Mouse (Mus musculus): ENCODE data around the gene Tbc1d8. TPM values are rescaled to one million over a fixed set of nuclear protein-coding genes. Genes with fewer than 3 reads are reported as not detected.

Gene Tbc1d8
- total RNA-seq, 2 experiments from 2014 or later: 10.6 to 14.3 TPM

- TF ChIP-seq CTCF (conservative IDR thresholded peaks at IDR 0.05): no peak
- no peak for DNase-seq (ENCODE audit: low spot score in 2 of 2)
- Histone ChIP-seq H3K4me3 (no peak overlapping the region), H3K27ac (no peak overlapping the region)
These were observed 24.5 kb upstream of the Tbc1d8 start for GRCm38 (mm10) chr1:39502817-39503633.

GRCm38 (mm10) chr1:39499485-39499941 is 21.0 kb upstream of the Tbc1d8 start:
- Histone ChIP-seq H3K27ac (no peak overlapping the region), H3K4me3 (no peak overlapping the region)
- no peak for DNase-seq (ENCODE audit: low spot score in 2 of 2)
- TF ChIP-seq CTCF (conservative IDR thresholded peaks at IDR 0.05): no peak

DNA sequence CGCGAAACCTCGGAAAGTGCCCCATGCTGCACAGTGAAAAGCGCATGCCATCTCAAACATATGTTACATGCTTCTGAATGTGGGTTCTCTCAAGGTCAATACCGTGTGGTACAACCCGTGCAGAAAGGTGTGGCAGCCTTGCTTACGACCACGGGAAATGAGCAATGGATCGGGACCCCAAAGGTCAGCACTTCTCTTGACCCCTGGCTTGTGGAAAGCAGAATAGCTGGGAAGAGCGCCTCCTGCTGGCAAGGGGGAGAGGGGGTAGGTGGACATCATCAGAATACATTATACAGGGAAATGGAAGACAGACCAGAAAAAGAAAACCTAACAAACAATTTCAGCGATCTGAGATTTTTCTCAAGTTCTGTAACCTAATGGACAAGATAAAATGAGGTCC is 19.2 kb upstream of the Tbc1d8 start:
- peak; percentile 49 for TF ChIP-seq CTCF (conservative IDR thresholded peaks at IDR 0.05)
- Histone ChIP-seq H3K27ac (no peak overlapping the region), H3K4me3 (no peak overlapping the region)
- no peak for DNase-seq (ENCODE audit: low spot score in 2 of 2)

- Histone ChIP-seq H3K27ac (no peak overlapping the region), H3K4me3 (no peak overlapping the region)
- no peak for TF ChIP-seq CTCF (conservative IDR thresholded peaks at IDR 0.05)
- no peak for DNase-seq (ENCODE audit: low spot score in 2 of 2)
These were observed 18.4 kb upstream of the Tbc1d8 start for GRCm38 (mm10) chr1:39496995-39497394.

DNA sequence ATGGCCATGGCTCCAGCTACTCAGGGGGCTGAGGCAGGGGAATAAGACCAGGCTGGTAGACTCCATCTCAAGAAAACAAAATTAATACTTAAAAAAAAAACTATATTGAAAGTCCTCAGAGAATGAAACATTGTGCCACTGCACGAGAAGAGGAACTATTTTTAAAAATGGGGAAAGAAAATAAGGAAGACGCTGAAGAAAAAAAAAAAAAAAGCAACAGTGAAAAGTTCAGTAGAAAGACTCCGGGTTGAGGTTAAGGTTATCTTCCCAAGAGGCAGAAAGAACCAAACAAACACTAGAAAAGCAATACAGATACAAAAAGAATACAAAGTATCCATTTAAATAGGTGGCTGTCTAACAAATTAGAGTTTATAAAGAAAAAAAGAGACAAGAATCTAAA is 15.1 kb upstream of the Tbc1d8 start:
- no peak for TF ChIP-seq CTCF (conservative IDR thresholded peaks at IDR 0.05)
- Histone ChIP-seq H3K4me3 (no peak overlapping the region), H3K27ac (no peak overlapping the region)
- DNase-seq (ENCODE audit: low spot score in 2 of 2): no peak

DNA sequence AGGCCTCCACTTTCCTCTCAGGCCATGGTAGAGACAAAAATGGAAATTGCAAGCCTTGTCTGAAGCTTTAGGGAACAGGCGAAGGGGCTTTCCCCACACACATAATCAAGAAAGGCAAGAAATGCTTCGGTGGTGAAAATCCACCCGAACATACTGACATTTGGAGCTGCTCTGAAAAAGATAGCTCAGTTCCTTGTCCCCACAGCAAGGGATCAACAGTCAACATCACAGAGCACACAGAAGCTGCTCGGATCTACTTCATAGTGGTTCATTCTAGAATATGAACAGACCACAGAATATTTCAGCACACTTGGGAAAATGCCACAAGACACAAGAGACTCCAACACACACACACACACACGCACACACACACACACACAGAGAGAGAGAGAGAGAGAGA is 14.6 kb upstream of the Tbc1d8 start:
- no peak for TF ChIP-seq CTCF (conservative IDR thresholded peaks at IDR 0.05)
- no peak for DNase-seq (ENCODE audit: low spot score in 2 of 2)
- Histone ChIP-seq H3K4me3 (no peak overlapping the region), H3K27ac (no peak overlapping the region)

DNA sequence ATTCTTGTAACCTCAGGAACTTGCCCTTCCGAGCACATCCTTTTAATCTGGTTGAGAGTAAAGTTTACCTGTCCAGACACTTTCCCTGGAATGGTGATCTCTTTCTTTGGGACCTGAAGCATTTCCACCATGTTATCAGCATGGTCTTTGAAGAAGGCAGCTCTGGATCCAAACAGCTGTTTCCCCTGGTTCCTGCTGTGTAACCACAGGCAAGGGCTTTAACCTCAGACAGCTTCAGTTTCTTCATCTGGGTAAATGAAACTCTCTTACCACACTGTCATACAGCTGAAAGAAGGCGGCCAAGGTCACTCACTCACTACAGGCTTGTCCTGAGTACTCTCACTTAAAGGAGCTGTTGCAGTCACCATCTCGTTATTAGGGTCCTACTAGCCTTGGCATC is 8.8 kb upstream of the Tbc1d8 start:
- no peak overlapping the region for H3K27ac ChIP-seq
- TF ChIP-seq CTCF (conservative IDR thresholded peaks at IDR 0.05): no peak
- DNase-seq (ENCODE audit: low spot score in 2 of 2): no peak
- no peak overlapping the region for H3K4me3 ChIP-seq

DNA sequence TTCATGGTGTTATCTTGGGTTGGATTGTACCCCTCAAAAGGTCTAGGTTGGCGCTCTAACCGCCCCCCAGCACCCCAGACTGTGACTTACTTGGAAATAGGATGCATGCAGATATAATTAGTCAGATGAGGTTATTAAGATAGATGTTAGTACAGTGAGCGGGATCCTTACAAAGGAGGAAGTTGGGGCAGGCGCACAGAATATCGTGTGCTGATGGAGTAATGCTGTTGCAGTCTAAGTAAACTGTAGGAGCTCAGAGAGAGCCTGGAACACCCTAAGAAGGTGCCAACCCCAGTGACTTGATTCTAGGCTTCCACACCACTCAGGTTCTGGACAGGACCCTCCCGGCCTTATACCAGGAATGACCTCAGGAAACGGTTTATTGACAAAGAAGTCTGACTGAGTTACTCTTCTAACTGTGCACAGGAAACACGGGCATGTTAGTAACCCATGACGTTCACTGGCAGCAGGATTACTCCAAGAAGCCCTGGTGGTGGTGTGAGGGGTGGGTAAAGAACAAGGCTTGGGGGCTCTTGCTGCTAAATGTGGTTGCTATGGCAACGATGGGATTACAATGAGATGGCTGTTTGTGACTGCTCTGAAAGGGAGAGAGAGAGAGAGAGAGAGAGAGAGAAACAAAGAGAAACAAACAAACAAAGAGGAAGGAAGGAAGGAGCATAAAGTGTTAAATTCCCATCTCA is 3.7 kb upstream of the Tbc1d8 start:
- DNase-seq (ENCODE audit: low spot score in 2 of 2): no peak
- TF ChIP-seq CTCF (conservative IDR thresholded peaks at IDR 0.05): no peak
- Histone ChIP-seq H3K27ac (no peak overlapping the region), H3K4me3 (no peak overlapping the region)

DNA sequence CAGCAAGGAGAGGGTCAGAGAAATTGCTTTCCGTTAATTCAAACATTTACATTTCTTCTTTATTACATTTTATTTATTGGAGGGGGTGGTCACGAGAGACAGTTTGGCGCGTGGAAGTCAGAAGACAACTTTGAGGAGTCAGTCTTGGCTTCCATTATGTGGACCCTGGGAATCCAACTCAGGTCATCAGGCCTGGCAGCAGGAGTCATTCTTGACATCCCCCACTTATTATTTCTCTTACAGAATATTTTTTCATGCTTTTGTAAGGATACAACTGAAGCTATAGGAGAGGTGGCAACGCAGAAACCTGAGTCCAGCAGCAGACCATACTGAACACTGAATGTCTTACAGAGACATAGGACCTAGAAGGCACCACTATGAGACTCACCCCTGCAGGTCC is 699 bp upstream of the Tbc1d8 start:
- TF ChIP-seq CTCF (conservative IDR thresholded peaks at IDR 0.05): no peak
- H3K4me3 ChIP-seq: peak overlapping the region; percentile 73; the same call in 1 of the 2 replicates
- no peak overlapping the region for H3K27ac ChIP-seq
- no peak for DNase-seq (ENCODE audit: low spot score in 2 of 2)

GRCm38 (mm10) chr1:39478896-39479200 is 293 bp upstream of the Tbc1d8 start:
- H3K27ac ChIP-seq: peak overlapping the region; percentile 76
- TF ChIP-seq CTCF (conservative IDR thresholded peaks at IDR 0.05): no peak
- no peak for DNase-seq (ENCODE audit: low spot score in 2 of 2)

GRCm38 (mm10) chr1:39477064-39477463 is 1.5 kb downstream of the Tbc1d8 start:
- Histone ChIP-seq H3K27ac (no peak overlapping the region), H3K4me3 (no peak overlapping the region)
- DNase-seq (ENCODE audit: low spot score in 2 of 2): no peak
- no peak for TF ChIP-seq CTCF (conservative IDR thresholded peaks at IDR 0.05)

More at GRCm38 (mm10) chr1:39478896-39479200, 293 bp upstream of the Tbc1d8 start:
- H3K4me3 ChIP-seq: peak overlapping the region; percentile 73

GRCm38 (mm10) chr1:39476341-39476740 is 2.2 kb downstream of the Tbc1d8 start:
- Histone ChIP-seq H3K4me3 (no peak overlapping the region), H3K27ac (no peak overlapping the region)
- no peak for TF ChIP-seq CTCF (conservative IDR thresholded peaks at IDR 0.05)
- DNase-seq (ENCODE audit: low spot score in 2 of 2): no peak

DNA sequence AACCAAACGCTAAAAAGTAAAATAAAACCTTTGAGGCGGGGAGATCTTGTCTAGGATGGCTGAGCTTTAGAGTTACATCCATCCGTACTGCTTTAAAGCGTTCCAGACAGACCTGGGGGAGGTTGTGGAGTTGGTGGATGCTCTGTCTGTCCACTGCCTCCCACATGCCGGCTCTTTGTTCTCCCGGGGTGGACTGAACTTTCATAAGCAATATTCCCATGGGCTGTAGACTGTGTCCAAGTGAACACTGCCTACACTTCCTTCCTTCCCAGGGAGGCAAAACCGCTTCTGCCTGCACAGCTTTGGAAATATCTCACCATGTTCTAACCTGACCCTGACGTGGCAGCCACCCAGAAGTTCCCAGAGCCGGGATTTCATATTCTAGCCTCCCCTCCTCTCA is 4.0 kb downstream of the Tbc1d8 start:
- Histone ChIP-seq H3K4me3 (no peak overlapping the region), H3K27ac (no peak overlapping the region)
- TF ChIP-seq CTCF (conservative IDR thresholded peaks at IDR 0.05): no peak
- DNase-seq (ENCODE audit: low spot score in 2 of 2): no peak
